Mouse (Mus musculus) right cerebral cortex, adult 2 months (tissue): ENCODE measurements around the gene Zfp512.
"Not testable (repeated sequence)": the region's sequence is repeated elsewhere in the genome, so short reads cannot be mapped to it uniquely, and the experiment has no call there.

Experiments used
- DNase-seq, 2 experiments: peaks; one replicate each; pipeline ENCODE4 v3.0.0; 2021 to 2022; ENCODE audit warnings: low spot score in 2 of 2

The Zfp512 gene

GRCm38 (mm10) chr5:31451878-31452561 is at the start of gene Zfp512:
TSS of gene Zfp512 (plus strand) at chr5:31452431.
- peak; percentile 91 to 92 for DNase-seq

- DNase-seq: not testable (repeated sequence)
These were observed 17.5 kb upstream of the Zfp512 start for GRCm38 (mm10) chr5:31434727-31435126.

GRCm38 (mm10) chr5:31451336-31451735 is 895 bp upstream of the Zfp512 start:
- no peak for DNase-seq

GRCm38 (mm10) chr5:31452562-31452878 is 289 bp downstream of the Zfp512 start:
- DNase-seq: no peak

- DNase-seq: no peak
These were observed 717 bp downstream of the Zfp512 start for GRCm38 (mm10) chr5:31452886-31453410.

GRCm38 (mm10) chr5:31467798-31468197 is 15.6 kb downstream of the Zfp512 start:
- DNase-seq: no peak

- DNase-seq: no peak
These were observed 17.5 kb downstream of the Zfp512 start for GRCm38 (mm10) chr5:31469711-31470110.

- DNase-seq: peak; percentile 39 to 67
These were observed 18.1 kb downstream of the Zfp512 start for GRCm38 (mm10) chr5:31470334-31470733.

- no peak for DNase-seq
These were observed 28.3 kb downstream of the Zfp512 start for GRCm38 (mm10) chr5:31480536-31480935.

GRCm38 (mm10) chr5:31485440-31485839 is 33.2 kb downstream of the Zfp512 start, which contains the start of gene 4930548H24Rik:
TSS of gene 4930548H24Rik (plus strand) at chr5:31485740.
- DNase-seq: no peak

- no peak for DNase-seq
These were observed 35.7 kb downstream of the Zfp512 start for GRCm38 (mm10) chr5:31487889-31488288.

GRCm38 (mm10) chr5:31489116-31489769 is 37.0 kb downstream of the Zfp512 start:
- DNase-seq: no peak

- no peak for DNase-seq
These were observed 39.8 kb downstream of the Zfp512 start for GRCm38 (mm10) chr5:31492031-31492430.

- peak; percentile 92 to 94 for DNase-seq
These were observed 42.5 kb downstream of the Zfp512 start, which contains the start of gene Gpn1 for GRCm38 (mm10) chr5:31494513-31495297. TSS of gene Gpn1 (plus strand) at chr5:31494741.

- DNase-seq: no peak
These were observed 52.6 kb downstream of the Zfp512 start for GRCm38 (mm10) chr5:31504843-31505242.

GRCm38 (mm10) chr5:31512481-31512880 is 60.2 kb downstream of the Zfp512 start:
- no peak for DNase-seq

GRCm38 (mm10) chr5:31520556-31520955 is 68.3 kb downstream of the Zfp512 start:
- DNase-seq: no peak

- peak; percentile 78 to 87 for DNase-seq
These were observed 74.3 kb downstream of the Zfp512 start, which contains the start of gene Slc4a1ap for GRCm38 (mm10) chr5:31526354-31527116. TSS of gene Slc4a1ap (plus strand) at chr5:31526995.

- no peak for DNase-seq
These were observed 75.0 kb downstream of the Zfp512 start for GRCm38 (mm10) chr5:31527117-31527680.

- DNase-seq: not testable (repeated sequence)
These were observed 75.5 kb downstream of the Zfp512 start, which contains the start of gene Supt7l for GRCm38 (mm10) chr5:31527707-31528106. TSS of gene Supt7l (minus strand) at chr5:31527807.

GRCm38 (mm10) chr5:31528560-31528959 is 76.3 kb downstream of the Zfp512 start:
- DNase-seq: no peak
